Mouse (Mus musculus) activated CD4-positive, CD25-positive, alpha-beta regulatory T cell, adult 4 months (primary cell): ENCODE results near the gene Eif1. TPM values are rescaled to one million over a fixed set of nuclear protein-coding genes. Genes with fewer than 3 reads are reported as not detected.
A peak's percentile ranks its signal among the peaks of the same experiment; 100 is the strongest.
"Not testable (repeated sequence)": the region's sequence is repeated elsewhere in the genome, so short reads cannot be mapped to it uniquely, and the experiment has no call there.

ENCODE experiments used
- ATAC-seq: one replicate; pipeline ENCODE4 v1.8.0; 2017
- polyA plus RNA-seq, 2 experiments: library from polyadenylated mRNA; unstranded; fragments of 100-300 nt; shearing (Covaris generic); gene quantifications; one replicate each; pipeline ENCODE4 v1.2.1; 2017

Gene Eif1
- polyA plus RNA-seq: 1,000 to 10,000 TPM; 1,765 to 2,357 TPM

GRCm38 (mm10) chr11:100319492-100320171, at the start of gene Eif1:
Gene Eif1 (plus strand): TSS chr11:100319885.
- peak; percentile 62 for ATAC-seq

DNA sequence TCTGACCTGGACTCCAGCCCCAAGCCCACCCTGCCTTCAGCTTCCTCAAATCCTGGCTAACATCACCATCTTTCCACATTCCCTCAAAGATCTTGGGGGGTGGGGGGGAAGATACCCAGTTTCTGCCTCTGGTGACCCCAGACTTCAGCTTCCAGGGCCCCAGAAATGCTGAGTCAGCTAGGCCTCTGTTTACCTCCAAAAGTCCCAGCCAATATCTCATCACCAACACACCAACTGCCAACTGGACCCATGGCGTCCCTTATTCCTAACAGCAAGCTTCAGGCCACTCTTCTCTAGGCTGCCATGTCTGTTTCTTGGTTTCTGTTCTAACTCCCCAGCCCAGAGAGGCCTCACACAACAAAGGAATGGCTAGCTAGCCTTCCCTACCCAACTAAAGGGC, 47.8 kb upstream of the Eif1 start:
- no peak for ATAC-seq

DNA sequence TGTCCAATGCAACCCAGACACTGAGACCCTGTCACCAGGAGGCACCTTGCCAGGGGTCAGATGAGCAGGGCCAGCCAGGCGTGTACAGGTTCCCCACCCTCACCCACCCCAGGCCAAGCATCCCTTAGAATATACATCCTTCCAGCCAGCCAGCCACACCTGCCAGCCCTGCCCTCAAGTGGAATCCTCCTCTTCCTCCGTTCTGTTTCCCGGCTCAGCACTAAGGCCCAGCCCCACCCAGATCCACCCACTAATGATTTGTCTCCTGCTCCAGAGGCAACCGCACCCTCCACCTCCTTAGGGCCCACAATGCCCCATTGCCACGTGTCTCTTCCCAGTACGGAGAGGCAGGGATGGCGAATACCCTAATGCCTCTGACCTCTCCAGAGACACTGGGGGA, 45.0 kb upstream of the Eif1 start:
- ATAC-seq: no peak

DNA sequence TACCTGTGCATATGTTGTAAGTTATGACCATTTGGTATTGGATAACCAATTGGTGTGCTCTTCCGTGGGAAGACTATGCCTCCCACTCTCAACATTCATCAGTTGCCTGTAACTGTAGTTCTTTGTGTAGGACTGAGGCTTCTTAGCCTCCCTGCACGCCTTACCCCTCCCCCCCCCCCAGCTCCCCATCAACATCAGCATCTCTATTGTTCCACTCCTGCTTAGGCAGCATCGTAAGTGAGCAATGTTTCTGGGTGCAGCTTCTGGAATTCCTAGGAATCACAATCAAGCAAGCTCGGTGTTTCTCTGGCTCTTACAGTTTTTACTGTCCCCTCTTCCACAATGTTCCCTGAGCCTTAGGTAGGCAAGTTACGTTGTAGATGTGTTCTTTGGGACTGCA, 44.2 kb upstream of the Eif1 start:
- no peak for ATAC-seq

DNA sequence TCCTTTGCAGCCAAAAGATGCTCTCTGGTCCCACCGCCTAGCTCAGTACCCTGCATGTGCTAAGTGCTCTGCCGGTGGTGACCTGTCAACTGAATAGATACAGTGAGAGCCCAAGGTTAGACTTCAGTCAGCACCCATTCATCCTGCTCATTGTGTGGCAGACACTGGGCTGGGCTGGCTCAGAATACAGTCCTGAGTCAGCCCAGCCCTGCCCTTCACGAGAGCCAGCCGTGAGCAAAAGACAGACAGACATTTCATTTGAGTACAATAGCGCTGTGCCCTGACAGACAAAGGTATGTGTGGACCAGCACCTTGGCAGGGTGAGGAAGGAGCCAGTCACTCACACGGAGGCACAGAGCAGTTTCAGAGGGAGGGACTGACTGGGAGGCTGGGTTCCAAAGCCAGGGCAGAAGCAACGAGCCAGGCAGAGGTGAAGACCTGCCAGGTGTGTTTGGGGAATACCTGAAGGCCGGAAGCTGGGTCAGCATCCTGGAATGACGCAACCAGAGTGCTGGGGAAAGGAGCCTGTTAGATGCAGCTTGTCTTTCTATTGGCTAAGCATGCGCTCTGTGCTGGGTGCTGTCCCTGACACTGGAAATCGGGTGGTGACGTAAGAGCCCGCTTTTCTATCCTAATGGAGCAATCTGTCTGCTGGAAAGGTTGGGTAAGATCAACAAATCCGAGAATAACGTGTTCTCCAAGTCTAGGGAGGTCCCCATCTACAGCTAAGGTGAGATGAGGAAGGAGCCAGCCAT, 41.8 kb upstream of the Eif1 start:
- ATAC-seq: no peak

DNA sequence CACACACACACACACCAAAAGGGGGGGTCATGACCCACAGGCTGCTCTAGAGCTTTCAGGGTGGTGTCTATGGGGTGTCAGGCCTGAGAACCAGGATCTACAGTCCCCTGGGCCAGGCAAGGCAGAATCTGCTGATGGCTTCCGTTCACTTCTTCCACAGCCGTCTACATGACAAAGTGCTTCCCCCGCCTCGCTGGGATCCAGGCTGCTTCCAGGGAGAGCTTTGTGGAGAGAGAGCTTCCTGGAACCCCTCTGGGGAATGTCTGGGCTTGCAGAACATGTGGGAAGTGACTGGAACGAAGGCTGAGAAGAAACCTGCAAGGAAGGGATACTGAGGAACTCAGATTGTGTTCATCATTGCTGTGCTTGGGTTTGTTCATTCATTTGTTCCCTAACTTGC, 40.9 kb upstream of the Eif1 start:
- ATAC-seq: no peak

- no peak for ATAC-seq
Measured at GRCm38 (mm10) chr11:100281596-100282544, 37.8 kb upstream of the Eif1 start.

GRCm38 (mm10) chr11:100282549-100282948, 37.1 kb upstream of the Eif1 start:
- no peak for ATAC-seq

GRCm38 (mm10) chr11:100284988-100285387, 34.7 kb upstream of the Eif1 start:
- ATAC-seq: no peak

DNA sequence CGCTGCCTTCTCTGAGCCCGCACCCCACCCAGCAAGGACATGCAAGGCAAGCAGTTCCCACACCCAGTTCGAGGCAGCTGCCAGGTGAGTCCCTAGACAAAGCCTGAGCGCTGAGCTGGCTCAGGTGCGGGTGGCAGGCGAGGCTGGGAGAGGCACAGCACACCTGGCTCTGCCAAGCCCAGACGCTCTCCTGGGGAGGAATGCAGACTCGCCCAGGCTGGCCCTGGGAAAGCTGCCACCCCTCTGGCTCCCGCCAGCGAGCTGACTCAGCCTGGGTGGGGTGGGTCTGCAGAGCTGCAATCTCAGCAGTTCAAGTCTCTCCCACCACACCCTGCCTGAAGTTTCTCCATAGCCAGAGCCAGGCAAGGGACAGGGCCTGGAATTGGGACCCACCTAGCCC, 32.7 kb upstream of the Eif1 start:
- no peak for ATAC-seq

DNA sequence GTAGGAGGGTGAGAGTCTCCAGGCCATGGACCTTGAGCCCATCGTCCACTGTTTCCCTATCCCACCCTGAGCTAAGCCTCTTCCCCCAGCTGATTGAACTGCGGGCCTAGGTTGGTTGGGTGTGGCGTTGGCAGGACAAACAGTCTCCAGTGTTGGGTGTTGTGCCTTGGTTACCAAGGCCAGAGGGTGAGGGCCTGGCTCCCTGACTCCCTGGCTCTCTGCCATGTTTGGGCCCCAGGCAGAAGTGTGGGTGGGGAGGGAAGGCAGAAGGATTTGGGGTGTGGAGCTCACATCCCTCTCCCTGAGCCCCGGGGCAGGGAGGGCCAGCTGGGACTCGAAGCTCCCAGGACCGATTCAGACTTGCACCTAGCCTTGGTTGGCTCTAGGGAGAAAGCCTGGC, 30.7 kb upstream of the Eif1 start:
- ATAC-seq: no peak

GRCm38 (mm10) chr11:100290235-100290634, 29.4 kb upstream of the Eif1 start:
- ATAC-seq: no peak

- no peak for ATAC-seq
Measured at GRCm38 (mm10) chr11:100292884-100293283, 26.8 kb upstream of the Eif1 start.

DNA sequence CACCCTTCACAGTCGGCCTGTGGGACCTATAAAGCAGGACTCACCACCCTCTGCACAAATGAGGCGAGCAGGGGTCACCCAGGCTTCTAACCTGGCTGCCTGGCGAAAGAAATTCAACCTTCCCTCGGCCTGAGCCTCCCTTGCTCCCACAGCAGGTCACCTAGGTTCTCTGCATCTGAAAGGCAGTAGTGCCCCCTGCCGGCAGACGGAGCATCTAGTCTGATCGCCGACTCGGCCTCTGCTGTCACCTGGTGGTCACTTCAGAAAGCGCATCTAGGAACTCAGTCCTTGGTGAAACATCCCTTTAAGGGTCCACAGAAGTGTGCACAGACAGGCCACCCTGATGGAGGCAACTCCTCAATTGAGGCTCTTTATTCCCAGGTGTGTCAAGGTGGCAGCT, 24.4 kb upstream of the Eif1 start:
- peak; percentile 61 for ATAC-seq

DNA sequence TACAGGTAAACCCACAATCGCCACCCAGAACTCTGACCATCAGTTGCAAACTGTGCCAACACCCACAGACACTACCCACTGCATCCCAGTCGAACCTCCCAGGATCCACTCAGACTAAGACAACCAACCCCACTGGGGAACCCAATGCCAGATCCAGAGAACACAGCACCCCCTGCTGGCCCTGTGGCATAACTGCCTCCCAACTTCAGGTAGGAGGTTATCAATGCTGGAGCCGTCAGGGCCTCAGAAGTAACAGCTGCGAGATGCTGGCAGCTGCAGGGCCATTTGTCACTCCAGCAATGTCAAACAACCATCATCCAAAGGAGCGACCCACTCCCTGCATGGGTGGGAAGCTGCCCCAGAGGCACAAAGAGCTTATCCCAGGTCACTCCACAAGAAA, 21.9 kb upstream of the Eif1 start:
- ATAC-seq: no peak

DNA sequence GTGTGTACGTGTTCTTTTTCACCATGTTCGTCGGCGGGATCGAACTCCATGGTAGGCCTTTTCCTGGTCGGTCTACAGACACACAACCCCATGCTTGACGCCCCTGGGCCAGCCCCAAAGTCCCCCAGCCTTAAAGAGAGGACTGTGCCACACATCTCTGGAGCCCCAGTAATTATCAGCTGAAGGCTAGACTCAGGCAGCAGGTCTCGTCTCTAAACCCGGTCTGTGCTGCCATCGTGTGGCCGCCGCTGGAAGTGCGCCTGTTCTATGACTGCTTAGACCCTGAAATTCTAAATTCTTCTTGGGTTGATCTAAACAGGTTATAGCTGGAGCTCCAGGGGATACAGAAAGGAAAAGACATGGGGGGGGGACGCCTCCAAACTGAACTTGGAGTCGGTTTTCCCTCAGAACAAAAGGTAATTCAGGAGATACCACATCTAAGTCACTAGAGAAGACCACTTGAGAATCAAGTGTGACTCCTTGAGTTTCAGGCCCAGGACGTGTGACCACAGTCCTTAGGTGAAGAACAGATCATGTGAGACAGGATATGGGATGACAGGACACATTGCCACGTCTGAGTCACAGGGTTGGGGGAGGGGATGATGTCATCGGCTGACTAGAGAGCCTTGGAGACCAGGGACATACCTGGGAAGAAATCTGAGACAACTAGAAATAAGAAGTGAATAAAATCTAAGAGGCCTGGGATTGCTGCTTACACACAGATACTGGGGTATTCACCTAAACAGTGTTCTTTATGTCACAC, 21.2 kb upstream of the Eif1 start:
- peak; percentile 60 for ATAC-seq

- no peak for ATAC-seq
Measured at GRCm38 (mm10) chr11:100300293-100300692, 19.4 kb upstream of the Eif1 start.

DNA sequence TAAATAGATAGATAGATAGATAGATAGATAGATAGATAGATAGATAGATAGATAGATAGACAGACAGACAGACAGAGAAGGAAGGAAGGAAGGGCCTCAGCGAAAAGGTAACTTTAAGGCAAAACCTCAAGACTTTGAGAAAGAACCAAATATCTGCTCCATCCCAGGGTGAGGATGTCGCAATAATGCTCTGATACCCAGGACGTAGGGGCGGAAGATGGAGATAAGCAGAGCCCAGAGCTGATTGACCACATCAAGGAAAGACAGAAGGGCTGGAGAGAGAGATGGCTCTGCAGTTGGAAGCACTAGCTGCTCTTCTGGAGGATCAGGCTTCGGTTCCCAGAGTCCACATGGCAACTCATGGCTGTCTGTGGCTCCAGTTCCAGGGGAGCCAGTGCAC, 18.4 kb upstream of the Eif1 start:
- no peak for ATAC-seq

- ATAC-seq: no peak
Measured at GRCm38 (mm10) chr11:100307900-100308299, 11.8 kb upstream of the Eif1 start.

DNA sequence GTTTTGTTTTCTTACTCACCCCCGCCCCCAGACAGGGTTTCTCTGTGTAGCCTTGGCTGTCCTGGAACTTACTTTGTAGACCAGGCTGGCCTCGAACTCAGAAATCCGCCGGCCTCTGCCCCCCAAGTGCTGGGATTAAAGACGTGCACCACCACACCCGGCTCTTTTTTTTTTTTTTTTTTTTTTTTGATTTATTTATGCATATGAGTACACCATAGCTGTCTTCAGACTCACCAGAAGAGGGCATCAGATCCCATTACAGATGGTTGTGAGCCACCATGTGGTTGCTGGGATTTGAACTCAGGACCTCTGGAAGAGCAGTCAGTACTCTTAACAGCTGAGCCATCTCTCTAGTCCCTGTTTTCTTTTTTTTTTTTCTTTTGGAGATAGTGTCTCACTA, 11.0 kb upstream of the Eif1 start:
- ATAC-seq: not testable (repeated sequence)

DNA sequence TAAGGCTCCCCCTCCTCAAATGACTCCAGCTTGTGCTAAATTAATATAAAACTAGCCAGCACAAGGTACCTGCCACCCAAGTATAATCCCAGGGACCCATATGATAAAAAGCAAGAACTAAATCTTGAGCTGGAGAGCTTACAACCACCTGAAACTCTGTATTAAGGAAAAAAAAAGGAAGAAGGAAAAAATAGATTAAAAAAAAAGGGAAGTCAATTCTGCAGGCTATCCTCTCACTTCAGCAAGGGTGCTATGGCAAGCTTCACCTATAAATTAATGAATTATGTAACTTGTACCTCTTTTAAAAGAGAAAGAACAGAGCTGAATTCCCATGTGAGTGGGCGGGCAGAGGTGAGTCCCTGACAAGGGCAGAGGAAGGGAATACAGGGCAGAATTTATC, 8.0 kb upstream of the Eif1 start:
- no peak for ATAC-seq

DNA sequence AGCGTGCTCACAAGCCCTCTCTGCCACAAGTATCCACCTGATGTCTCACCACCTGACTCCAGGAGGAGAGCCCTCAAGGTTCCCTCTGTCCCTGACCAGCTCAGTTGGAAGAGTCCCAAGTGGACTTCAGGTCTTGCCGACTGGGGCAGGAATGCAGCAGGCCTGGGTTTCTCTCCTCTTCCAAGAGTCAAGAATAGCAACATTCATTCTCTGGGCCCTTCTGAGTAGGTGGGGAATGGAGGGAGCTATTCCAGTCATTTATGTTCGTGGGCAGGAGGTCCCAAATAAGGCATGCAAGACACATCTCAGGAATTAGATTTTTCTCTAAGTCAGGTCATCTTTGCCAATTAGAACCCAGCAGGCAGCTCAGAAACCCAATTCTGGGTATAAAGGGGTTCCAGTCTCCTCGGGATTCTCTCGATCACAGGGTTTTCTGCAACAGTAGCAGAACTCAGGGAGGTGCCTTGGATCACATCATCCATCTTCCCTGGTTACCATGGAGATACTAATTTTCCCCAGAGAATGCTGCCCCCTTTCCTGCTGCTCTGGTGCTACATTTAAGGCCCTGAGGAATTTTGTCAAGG, 7.5 kb upstream of the Eif1 start:
- ATAC-seq: no peak
